Mouse (Mus musculus) thymus, postnatal 4 days (tissue): ENCODE data around the gene Usp7.

Experiments
- DNase-seq: peaks from one replicate; pipeline ENCODE4 v3.0.0; 2021

Usp7 gene

DNA sequence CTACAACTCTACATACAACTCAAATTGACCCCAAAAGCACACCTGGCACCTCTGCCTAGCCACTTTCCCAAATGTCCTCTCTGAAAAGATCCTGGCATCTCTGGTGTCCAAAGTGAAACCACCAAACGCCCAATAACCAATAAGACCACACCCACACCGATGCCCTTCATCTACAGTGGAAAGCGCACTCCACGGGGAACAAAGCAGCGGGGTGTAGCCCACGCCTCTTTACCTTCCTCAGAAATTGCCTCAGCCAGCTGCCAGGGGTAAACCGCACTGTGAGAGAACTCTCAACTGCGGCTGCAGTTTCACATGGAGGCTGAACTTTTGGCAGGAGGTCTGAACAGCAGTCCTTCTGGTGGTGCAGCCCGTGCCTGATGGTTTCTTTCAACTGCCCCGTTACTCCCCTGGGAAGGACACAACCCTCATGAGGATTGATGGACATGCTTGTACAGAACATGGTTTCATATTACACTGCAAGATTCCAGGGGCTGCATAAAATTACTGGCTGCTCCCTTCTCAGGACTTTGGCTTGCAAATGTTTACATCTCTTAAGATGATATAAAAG lies 76.5 kb downstream of the Usp7 start:
- DNase-seq = no peak

DNA sequence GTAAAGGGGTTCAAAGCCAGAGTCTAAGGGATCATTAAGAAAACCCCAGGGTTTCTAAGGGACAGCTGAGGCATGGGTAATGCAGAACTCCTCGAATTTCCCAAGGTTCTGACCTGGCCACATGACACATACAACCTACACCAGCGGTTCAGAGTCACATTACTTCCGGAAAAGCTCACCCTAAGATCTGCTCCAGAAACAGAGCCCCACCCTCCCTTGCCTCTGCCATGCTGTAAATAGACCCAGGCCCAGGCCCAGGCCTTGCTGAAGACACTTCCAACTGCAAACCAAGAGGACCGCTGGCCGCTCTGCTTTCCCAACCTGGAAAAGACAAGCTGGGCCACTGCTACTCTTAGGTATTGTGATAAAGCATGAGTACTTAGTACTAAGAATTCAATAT lies 77.3 kb downstream of the Usp7 start:
- no peak for DNase-seq

DNA sequence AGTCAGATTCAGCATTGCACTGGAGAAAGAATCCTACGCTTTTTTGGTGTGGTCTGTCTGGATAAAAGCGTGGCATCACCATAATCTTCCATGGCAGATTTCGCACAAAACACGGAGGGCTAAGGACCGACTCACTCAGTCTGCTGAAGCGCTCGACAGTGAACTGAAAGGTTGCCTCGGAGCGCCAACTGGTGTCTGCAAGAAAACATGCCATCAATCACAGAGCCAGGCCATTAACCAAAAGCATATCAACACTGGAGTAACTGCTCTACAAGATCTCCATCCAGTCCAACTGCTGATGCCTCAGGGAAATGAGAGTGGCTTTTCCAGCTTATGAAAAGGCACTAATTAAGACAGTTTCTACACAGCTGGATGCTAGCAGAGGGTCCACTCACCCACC lies 80.1 kb downstream of the Usp7 start:
- DNase-seq = no peak

DNA sequence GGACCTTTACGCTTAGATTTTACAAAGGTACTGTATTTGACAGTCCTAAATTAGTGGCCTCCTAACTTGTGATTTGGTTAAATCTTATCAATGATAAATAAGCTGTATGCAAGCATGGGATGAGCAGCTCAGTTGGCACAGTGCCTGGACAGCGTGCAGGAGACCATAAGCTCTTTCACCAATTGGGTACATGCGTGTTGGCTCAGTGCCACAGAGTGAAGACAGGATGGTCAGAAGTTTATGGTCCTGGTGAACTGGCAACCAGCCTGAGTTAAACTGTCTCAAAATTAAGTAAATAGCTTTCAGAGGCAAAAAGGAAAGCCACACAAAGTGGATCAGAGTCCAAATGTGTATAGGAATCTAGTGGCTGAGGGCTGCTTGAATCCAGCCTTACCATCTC lies 91.5 kb downstream of the Usp7 start:
- DNase-seq = no peak

DNA sequence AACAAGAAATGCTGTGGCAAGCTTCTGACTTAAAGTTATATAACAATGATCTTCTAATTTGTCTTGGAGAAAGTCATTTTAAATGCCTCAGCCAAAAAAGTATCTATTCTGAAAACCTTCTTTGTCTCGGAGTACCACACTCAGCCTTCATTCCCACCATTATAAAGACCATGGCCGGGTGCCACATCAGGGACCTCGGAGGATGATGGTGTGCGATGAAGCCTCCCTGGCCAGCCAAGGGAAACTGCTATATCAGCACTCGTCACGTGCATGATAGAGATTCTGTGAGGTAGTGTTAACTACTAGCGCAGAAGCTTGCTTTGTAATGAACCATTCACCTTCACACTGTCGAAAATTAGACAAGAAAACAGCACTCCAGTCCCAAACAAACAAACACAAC lies 92.6 kb downstream of the Usp7 start:
- no peak for DNase-seq

DNA sequence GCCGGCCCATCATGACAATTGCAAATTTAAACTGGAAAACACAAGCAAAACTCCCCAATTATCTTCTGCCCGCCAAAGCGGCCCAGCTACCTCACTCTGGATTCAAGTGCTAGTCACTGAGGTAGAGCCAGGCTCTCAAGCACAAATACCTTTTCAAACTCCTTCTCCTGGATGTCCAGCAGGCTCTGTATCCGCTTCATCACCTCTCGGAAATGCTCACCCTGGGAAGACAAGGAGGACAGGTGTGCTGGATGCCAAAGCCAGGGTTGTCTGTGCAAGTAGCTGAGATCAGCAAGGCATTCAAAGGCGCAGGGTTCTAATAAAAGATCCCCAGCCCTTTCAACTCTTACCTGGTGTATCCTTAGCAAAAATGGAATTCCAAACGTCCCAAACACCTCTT lies 100.9 kb downstream of the Usp7 start:
- no peak for DNase-seq

DNA sequence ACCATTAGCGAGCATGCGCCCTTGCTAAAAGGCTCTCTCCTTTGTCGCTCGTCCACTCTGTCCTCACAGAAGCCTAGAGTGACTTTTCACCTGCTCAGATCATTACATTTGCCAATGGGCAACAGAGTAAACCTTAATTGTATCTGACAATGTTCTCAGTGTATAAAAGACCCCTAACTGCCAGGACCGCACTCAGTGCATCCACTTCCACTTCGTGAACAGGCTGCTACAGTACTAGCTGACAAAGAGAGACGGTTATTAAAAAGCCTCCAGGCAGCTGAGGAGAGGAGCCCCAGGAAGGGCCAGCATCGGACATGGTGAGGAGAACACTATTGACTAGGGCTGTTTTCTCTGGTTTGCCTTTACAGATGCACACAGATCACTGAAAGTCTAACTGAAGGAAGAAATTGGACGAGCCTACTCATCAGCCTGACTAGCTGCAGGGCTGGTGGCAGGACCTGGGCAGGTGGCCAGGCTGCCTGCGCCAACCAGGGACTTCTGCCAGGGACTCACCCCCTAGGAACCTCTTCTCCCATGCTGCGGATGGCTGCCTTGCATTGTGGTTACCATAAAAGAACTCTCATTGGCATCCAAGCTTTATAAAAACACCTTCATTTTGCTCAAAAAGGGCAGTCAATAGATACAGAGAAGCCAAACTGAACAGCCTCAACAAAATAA lies 102.0 kb downstream of the Usp7 start:
- no peak for DNase-seq

DNA sequence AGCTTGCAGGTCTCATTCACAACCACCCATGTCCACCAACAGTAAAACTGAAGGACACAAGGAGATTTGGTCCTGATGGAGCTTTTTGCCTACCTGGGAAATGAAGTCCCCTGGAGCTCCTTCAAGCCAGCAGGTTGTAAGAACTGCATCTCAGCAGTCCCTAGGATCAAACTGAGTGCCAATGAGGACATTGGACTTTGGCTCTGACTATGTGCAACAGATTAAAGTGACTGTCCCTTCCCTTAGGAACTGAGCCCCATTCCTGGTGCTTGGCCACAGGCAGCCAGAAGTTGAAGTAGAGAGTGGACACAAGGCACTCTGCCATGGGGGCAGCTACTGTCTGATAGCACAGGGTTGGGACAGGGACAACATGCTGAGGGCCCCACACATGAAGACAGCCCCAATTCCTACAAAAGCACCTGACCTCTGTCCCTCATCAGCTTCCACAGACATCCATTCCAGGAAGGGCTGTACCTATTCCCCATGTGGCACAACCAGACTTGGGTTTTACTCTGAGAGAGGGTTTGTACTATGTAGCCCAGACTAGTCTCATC lies 104.5 kb downstream of the Usp7 start:
- DNase-seq = no peak

DNA sequence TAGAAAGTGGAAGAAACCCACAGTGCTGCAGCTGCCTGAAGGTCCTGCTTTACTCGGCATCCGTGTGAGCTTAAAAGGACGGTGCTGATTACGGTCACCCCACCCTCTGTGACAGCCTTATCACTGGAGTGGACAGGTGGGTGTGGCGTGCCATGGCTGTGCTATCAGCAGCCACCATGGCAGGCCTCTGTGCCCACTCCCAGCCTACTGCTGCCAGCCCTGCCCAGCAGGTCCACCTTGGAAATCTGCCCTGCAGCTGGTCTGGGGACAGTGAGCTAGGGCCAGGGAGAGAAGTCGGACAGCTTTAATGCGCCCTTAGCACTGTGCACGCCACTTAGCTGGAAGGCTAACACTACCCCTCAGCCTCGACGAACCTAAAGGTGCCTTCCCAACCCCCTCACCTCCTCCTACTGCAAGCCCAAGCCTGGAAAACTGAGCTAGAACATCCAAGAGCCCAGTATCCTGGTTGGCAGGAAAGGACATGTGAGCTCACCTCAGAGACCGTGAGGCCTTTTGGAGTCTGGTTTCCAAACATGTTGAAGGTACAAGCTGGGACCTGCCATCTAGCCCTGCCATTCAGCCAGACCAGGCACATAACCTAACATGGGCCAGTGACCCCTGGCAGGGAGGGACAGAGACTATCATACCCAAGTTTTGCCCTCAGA lies 105.1 kb downstream of the Usp7 start:
- DNase-seq = no peak

DNA sequence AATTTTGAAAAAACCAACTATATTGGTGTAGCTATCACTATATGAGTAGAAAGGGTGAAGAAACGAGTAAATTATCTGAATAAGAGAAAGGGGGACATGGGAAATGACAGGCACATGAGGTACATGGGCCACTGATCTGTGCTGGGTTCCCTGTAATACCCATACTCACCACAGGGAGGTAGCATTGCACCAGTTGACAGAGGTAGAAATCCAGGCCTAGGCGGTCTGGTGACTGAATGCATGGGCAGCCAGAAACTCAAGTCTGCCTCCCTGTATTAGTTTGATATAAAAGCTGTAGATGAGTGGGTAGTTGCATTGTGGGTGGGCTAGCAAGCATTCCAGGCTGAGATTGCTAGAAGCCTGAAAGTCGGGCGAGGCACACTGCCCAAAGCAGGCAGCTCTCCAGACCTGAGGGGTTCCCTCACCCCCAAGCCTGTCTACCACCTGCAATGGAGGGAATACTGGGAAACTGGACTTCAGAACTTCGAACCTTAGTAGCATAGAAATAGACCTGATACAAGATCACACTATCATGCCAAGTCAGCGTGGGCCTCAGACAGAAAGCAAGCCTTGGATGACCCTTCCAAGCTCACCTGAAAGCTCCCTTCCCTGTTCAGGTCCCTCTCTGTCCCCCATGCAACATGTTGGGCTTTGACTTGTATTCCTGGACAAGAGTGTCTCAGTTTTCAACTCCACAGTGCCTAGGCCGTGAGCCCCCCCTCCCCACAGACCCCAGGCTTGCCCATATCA lies 105.8 kb downstream of the Usp7 start:
- peak; percentile 85 for DNase-seq

DNA sequence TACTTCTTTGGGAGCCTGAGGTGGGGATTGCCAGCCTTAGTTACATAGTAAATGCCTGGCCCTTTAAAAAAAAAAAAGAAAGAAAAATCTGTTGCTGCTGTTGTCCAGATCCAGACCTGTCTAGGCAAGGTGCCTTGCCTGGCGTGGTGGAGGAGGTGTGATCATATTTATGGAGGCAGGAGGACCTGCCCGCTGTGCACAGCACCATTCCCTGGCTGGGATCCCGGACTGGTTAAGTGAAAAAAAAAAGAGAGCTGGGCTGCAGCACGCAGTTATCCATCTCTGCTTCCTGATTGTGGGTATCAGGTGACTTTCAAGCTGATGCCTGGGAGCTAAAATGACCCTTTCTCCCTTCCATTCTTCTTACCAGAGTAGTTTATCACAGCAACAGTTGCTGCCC lies 107.0 kb downstream of the Usp7 start:
- DNase-seq = no peak

DNA sequence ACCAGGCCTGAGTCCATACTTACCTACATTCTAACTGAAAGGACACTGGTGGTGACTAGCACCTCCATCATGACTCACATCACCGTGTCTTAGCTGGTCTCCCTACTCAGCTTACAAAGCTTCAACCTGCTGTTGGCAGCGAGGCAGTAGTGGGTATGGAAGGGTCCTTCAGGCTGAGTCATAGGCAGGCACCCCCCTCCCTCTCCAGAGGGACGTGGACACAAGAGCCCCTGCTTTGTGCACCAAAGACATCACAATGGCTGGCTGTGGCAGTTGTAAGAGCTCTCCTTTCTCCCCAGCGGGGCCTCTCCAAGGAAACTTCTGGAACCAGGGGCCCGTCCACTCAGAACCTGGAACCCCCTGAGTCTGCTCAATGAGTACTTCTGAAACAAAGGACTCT lies 111.6 kb downstream of the Usp7 start, which contains the start of gene Gm5767:
Gm5767 (plus strand) TSS at position 301 of the 400 bp plus-strand sequence.
- no peak for DNase-seq

DNA sequence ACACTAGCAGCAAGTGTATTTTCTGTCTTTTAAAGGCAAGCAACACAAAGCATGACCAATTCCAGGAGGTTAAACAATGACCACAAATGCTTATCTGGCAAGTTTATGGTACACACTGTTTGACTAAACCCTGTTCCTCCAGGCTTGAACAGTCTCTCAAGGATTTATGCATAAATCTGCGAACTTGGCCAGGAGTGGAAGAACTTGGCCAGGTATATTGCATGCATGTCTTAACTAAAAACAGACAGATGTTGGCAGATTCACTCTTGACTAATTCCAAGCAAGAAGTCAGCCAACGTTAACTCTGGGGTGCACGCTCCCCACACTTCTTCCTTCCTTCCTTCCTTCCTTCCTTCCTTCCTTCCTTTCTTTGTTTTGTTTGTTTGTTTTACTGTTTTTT lies 112.3 kb downstream of the Usp7 start:
- DNase-seq = no peak

DNA sequence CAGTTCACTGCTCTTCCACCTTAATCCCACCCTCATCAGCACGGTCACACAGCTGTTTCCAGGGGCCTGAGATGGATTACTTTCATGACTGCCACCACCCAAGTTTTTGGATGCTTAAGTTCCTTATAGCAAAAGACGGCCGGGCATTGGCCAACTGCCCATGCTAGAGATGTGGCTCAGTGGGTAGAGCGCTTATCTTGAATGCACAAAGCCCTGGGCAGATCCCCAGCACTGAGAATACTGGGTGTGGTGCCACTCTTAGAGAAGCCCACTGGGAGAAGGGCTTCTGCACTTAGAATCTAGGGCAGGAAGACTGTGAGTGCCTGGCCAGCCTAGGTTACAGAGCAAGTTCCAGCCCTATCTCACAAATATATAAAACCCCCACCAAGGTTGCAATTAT lies 113.4 kb downstream of the Usp7 start:
- no peak for DNase-seq

DNA sequence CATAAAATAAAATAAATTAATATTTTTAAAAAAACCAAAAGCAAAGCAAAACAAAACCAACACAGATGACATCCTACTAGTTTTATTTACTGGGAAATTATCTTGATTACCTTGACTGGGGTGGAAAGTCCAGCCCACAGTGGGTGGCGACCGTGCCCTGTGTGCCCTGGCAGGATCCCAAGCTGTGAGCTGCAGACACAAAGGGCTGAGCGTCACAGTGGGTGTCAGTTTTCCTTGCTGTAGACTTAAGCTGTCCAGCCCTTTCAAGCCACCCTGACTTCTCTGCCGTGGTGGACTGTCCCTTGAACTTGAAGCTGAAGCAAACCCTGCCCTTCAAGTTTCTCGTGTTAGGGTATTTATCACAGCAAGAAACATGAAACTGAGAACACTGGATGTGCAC lies 114.1 kb downstream of the Usp7 start:
- DNase-seq = no peak

DNA sequence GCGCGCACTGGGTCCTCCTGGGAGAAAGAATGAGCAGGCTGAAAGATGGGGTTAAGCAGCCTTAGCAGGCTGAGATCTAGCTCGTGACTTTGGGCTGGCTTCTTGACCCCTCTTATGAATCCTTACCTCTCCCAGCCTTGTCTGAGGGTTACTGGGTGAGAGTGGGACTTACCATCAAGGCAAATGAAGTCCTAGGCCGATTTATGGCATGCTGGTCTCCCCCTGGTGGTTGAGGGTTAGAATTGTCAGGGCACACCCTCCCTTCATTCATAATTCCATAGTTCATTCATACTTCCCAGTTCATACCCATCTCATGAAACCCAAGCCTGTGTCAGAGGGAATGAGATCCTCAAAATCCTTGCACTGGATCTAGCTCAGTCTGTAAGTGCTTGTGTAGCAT lies 115.3 kb downstream of the Usp7 start:
- DNase-seq = peak; percentile 75

DNA sequence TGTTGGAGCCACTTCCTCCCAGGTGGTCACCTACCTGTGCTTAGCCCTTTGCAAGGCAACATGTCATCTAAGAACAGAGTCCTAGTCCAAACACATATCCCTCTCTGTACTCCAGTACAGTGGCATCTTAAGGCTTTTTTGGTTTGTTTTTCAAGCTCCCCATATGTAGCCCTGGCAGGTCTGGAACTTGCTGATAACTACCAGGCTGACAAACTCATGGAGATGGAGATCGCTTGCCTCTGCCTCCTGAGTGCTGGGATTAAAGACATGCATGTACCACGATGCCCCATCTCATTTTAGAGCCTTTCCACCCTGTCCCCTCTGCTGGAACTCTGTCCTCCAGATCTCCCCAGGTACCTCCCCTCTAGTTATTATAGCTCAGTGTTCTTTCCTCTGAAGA lies 115.9 kb downstream of the Usp7 start:
- no peak for DNase-seq

DNA sequence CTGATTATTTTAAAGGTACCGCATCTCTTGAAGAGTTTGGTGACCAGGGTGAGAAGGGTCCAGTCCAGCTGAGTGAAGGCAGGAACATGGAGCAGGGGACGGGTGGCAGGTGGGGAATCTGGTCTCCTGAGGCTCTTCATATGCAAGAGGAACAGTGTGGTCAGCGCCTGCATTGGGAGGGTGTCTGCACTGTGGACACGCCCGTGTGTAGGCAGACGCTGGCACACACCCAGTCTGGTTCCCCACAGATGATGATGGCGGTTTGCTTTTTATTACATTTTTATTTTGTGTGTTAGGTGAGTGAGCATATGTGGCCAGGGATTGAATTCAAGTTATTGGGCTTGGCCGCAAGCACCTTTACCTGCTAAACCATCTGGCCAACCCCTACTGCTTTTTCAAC lies 116.5 kb downstream of the Usp7 start:
- DNase-seq = no peak

DNA sequence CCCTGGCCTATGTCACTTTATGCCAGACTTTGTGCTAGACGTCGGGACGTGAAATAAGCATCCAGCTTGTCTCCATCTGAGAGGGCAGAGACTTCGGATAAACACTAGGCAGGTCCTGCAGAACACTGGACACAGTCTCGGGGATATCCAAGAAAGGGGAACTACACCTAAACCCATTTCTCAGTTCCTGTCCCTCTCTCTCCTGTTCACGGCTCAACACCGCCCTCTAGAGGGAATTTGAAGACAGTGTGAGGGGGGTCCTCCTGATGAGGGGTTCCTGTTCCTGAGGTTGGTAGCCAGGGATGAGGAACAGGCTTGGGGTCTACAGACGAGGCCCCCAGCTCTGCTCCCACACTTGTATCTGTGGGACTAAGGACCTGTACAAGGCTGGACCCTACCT lies 117.9 kb downstream of the Usp7 start:
- DNase-seq = peak; percentile 75

DNA sequence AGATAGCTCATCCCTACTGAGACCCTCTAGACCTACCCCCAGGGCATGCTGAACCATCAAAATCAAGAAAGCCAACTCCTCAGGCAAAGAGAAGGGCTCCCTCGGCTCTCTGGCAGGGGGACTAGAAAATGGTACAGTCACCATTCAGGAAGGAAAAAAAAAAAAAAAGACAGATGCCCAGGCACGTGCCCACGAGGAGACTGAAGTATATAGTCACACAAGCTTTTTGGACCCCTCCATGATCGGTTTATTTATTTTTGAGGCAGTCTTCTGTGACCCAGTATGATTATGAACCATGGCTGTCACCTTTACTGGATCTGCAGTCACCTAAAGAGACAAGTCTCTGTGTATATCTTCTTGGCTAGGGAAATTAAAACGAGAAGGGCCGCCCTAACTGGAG lies 118.8 kb downstream of the Usp7 start:
- no peak for DNase-seq

DNA sequence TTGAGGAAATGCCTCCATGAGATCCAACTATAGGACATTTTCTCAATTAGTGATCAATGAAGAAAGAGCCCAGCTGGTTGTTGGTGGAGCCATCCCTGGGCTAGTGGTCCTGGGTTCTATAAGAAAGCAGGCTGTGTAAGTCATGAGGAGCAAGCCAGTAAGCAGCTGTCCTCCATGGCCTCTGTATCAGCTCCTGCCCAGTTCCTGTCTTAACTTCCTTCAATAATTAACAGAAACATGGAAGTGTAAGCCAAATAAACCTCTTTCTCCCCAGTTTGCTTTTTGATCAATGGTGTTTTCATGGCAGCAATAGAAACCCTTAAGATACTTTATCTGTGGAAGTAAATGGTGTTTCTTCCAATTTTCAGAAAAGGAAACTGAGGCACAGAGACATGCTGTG lies 119.3 kb downstream of the Usp7 start:
- no peak for DNase-seq

DNA sequence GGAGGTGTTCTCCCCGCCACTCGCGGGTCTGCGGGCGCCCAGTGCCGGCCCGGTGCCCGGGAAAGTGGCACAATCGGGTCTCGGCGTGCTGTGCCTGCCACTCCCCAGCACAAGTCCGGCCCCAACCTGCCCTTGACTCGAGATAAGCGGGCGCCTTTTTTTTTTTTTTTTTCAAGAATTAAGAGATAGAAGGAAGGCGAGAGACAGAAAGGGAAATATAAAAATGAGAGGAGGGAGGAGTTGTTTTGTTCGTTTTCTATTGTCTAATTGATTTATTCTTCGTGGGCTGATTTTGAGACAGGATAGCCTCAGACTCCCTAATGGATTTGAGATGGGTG lies 119.8 kb downstream of the Usp7 start:
- DNase-seq = no peak

DNA sequence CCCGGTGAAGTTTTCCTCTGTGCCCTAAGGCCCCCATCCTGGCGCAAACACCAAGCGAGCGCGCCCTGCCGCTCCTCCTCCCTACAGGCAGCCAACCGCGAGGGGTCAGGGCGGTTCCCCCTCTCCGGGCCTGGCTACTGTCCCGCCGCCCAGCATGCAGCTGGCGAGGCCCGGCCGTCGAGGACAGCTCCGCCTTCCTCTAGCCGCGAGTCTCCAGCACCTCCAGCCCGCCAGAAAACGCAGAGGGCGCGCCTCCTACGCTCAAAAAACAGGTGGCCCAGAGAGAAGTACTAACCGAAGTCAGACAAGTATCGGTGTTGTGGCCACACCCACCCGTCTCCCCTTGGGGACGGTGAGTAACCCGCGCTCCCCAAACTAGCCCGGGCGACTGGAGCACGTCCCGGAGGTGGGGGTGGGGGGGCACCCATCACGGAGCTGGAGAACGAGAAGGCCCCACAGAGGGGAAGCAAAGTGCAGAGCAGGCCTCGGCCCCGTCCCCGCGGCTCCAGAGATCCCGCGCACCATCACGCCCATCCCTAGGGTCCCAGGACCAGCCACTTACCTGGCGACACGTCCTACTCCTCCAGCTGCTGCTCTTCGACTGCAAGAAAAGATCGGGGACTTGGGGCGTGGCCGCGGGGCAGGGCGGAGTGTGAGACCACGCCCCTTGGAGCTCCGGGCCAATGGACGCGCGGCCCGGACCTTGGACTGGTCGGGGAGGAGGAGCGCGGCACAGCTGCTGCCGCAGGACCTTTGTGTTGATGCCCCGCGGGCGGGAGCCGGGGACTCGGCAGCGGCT lies 120.4 kb downstream of the Usp7 start, which contains the start of gene Carhsp1:
Carhsp1 (minus strand) TSS at position 605 of the 799 bp plus-strand sequence.
- DNase-seq = peak; percentile 97
